Mouse (Mus musculus): ENCODE results near the gene Apoc4.

Apoc4 gene

DNA sequence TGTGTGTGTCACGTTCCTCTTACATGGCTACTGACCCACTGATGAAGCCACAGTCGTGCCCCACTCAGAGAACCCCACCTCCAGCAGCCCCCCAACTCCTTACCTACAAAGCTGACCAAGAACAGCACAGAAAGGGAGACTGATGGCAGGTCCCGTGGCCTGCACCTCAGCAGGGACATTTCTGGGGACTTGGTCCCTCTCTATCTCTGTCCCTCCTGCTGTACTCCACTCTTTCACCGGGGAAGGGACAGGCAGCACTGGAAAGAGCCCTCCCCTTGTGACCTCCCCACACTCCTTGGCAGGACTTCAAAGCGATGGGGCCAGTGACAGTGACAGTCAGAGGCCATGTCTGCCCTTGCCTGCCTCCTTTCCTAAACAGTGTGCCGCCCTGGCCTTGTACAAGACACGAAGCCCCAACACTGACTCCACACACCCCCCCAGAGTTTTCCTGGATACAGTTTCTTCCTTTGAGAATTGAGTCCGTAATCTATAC is at the start of gene Apoc4, which contains the start of gene Gm44805:
TSS of gene Apoc4 (minus strand) at position 278 of the 493 bp plus-strand sequence.
TSS of gene Gm44805 (minus strand) at position 222 of the 493 bp plus-strand sequence.
- in situ Hi-C loops (cut with MboI, MseI) = no loop called here

- in situ Hi-C loops (cut with MboI, MseI) = no loop called here
Measured at GRCm38 (mm10) chr7:19726541-19726940, 45.3 kb upstream of the Apoc4 start.

- in situ Hi-C loops (cut with MboI, MseI) = no loop called here
Measured at GRCm38 (mm10) chr7:19724167-19724566, 42.9 kb upstream of the Apoc4 start.

DNA sequence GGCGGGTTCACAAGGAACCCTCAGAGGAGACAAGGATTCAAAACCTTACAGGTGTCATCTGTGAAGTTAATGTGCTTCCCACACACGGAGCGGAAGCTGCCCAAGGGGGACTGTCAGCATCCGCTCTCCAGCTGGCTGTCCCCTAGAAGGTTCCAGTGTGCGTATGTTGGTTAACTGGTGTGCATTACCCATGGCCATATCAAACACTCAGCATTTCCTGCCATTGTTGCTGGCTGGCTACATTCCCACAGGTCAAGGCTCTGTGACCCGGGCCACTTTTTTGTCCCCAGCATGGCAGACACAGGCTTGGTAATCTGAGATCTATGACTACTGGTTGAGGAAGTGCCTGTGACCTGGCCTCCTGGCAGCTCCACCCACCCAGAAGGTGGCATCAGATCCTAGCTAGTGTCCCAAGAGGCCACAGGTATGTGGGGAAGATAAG is 41.5 kb upstream of the Apoc4 start:
- in situ Hi-C loops (cut with MboI, MseI) = no loop called here

DNA sequence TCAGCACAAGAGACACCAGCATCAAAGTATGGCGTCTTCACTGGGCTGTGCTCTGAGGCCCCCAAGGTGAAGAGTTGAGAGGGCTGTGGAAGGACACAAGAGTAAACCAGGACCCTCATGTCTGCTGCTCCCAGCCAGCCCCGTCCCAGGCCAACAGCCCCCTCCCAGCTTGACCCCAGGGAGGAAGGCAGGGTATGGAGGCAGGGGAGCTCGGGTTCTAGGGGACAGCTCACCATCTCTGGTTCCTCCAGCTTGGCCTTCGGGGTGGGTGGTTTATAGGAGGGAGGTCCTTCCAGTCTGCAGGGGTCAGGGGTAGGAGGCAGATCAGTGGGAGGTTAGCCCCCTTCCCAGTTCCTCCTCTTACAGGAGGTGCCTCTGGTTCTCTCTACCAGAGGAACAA is 37.9 kb upstream of the Apoc4 start:
- in situ Hi-C loops (cut with MboI, MseI) = no loop called here

DNA sequence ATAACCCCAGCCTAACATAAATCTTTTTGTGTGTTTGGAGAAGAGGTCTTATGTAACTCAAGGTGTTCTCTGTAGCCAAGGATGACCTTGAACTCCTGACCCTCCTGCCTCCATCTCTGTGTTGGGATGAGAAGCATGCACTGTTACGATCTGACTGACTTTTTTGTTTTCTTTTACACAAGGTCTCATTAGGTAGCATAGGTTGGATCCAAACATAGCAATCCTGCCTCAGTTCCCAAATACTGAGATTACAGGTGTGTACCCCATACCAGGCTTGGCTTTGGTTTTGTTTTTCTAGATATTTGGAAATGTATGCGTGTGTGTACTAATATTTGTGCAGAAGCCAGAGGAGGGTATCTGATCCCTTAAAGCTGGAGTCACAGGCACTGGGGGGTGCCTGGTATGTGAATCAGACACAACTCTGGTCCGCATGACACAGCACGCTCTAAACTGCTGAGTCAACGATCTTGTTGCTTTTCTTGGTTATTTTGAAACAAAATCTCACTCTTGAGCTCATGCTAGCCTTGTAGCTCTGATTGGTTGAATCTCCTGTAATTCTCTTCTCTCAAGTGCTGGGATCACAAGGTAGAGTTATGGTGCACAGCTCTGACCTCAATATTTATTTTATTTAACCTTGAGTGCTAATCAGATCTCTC is 37.1 kb upstream of the Apoc4 start:
- in situ Hi-C loops (cut with MboI, MseI) = no loop called here

- in situ Hi-C loops (cut with MboI, MseI) = no loop called here
Measured at GRCm38 (mm10) chr7:19717346-19717745, 36.1 kb upstream of the Apoc4 start.

GRCm38 (mm10) chr7:19716822-19717221 is 35.5 kb upstream of the Apoc4 start:
- in situ Hi-C loops (cut with MboI, MseI) = no loop called here

DNA sequence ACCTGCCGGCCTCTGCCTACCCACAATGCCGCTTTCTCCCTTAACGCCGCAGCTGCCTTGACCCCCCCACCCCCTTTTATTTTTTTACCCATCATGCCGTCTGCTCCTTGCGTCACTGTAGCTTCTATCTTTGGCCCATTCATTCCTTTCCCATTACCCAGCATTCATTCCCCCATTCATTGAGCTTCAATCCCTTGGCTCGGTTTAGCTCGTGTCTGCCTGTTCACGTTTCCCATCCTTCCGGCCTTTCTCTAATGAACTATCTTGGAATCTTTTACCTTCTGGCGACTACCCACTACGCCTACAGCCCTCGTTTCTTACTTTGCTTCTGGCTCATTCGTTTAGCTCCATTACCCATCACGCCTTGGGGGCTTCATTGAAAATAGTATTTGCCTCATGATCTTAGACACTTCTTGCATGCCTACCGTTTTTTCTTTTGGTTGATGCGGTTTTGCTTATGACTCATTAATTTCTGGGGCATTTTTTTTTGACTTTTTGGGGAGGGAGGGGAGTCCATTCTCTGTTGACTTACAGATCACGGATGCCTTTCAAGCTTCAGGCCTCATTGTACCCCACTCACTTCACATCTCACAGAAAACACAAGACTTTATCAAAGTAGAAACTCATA is 34.9 kb upstream of the Apoc4 start:
- in situ Hi-C loops (cut with MboI, MseI) = no loop called here

- in situ Hi-C loops (cut with MboI, MseI) = no loop called here
Measured at GRCm38 (mm10) chr7:19715239-19716054, 34.2 kb upstream of the Apoc4 start, which contains the start of gene Tomm40. TSS of gene Tomm40 (minus strand) at chr7:19715438.

DNA sequence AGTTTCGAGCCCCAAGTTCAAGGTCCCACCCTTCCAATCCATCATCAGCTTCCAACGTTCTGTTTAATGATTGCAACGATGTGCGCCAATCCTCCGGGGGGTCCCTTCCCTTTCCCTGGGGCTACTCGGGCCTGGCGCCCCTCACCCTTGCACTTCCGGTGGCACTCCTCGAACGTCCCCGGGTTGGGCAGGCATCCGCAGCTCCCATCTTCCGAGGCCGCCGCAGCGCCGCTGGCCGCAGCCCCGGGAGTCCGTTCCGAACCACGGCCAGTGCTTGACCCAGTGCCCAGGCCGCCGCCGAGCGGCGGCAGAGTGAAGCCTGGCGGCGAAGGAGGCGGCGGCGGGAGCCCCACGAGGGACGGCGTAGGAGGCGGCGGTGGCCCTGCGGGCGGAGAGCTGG is 33.6 kb upstream of the Apoc4 start:
- in situ Hi-C loops (cut with MboI, MseI) = loop anchor here (5.0 kb wide), 1 partner anchor 48 kb away; the partner anchor contains the start of gene Clptm1

DNA sequence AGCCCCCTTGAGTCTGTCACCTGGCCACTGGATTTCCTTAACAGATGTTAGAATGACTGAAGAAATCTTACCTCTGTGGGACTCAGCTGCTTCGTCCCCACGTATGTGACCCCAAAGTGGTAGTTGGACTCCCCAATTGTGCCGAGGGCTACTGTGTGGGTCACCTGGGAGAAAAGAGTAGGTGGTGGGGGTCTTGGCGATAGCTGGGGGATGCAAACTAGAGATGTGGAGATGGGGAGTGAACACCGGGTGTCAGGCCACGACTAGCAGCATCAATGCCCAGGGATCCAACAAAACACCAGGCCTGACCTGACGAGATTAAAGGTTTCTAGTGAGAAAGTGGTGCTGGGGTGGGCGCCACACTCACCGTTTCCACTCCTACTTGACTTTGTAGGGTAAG is 32.3 kb upstream of the Apoc4 start:
- in situ Hi-C loops (cut with MboI, MseI) = loop anchor here (5.0 kb wide), 1 partner anchor 46 kb away; the partner anchor contains the start of gene Clptm1

- in situ Hi-C loops (cut with MboI, MseI) = loop anchor here (5.0 kb wide), 1 partner anchor 46 kb away; the partner anchor contains the start of gene Clptm1
Measured at GRCm38 (mm10) chr7:19713196-19713595, 31.9 kb upstream of the Apoc4 start.

GRCm38 (mm10) chr7:19712414-19712813 is 31.1 kb upstream of the Apoc4 start:
- in situ Hi-C loops (cut with MboI, MseI) = loop anchor here (5.0 kb wide), 1 partner anchor 45 kb away; the partner anchor contains the start of gene Clptm1

- in situ Hi-C loops (cut with MboI, MseI) = loop anchor here (5.0 kb wide), 1 partner anchor 43 kb away; the partner anchor contains the start of gene Clptm1
Measured at GRCm38 (mm10) chr7:19710650-19711049, 29.4 kb upstream of the Apoc4 start.

- in situ Hi-C loops (cut with MboI, MseI) = no loop called here
Measured at GRCm38 (mm10) chr7:19705271-19705670, 24.0 kb upstream of the Apoc4 start.

GRCm38 (mm10) chr7:19704475-19704874 is 23.2 kb upstream of the Apoc4 start:
- in situ Hi-C loops (cut with MboI, MseI) = no loop called here

DNA sequence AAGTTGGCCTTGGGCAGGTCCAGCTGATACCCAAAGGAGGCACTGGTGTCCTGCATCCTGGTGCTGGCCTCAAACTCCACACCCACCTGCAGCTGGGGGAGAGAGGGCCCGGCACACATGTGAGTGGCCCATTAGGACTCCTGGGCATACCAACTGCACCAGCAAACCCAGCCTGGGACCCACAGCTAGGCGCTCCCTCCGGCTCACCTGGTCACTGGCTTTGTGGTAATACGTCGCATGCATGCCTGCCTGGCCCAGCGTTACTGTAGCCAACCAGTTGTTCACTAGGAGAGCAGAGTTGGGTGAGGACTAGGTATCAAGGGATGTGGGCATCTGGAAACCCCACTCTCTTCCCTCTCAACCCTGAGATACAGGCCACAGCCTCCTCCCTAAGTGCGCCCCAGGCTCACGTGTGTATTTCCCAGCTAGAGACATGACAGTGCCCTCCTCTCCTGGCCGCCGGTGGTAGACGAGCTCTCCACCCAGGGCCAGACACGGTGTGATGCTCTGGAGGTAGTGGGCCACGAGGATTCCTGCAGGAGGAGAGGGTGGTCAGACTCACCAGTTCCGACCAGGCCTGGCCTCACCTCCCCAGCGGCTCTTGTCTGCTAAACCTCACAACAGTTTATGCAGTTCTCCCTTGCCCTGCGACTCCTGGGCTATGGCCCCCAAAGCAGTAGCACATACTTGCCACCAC is 21.7 kb upstream of the Apoc4 start:
- in situ Hi-C loops (cut with MboI, MseI) = no loop called here

DNA sequence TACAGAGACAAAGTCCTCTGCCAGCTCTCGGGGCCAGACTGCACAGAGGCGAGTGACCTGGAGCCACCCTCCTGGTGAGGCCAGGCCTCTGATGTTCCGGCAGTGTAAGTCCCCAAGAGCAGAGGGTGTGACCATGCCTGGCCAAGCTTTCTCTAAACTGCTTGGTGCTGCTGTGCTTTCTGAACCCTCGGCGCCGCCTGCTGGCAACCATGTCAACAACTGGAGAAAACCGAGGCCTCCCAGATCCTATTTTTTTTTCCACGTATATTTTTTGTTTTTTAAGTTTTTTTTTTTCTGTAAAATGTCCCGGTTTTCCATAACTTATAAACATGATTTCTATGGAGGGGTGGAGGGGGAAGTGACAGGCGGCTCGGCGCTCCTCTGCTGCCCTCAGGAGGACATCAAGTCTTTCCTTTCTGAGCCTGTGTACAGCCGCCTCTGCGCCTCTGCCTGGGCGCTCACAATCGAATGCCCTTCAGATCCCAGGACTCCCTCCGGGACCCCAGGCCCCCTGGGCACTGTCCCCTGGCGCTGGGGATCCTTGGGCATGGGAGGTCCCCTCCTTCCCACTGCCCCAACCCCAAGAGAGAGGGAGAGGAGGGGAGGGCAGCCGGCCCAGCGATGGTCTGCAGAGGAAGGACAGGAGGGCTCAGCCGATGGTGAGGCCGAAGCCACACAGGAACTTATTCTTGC is 19.9 kb upstream of the Apoc4 start:
- in situ Hi-C loops (cut with MboI, MseI) = no loop called here

DNA sequence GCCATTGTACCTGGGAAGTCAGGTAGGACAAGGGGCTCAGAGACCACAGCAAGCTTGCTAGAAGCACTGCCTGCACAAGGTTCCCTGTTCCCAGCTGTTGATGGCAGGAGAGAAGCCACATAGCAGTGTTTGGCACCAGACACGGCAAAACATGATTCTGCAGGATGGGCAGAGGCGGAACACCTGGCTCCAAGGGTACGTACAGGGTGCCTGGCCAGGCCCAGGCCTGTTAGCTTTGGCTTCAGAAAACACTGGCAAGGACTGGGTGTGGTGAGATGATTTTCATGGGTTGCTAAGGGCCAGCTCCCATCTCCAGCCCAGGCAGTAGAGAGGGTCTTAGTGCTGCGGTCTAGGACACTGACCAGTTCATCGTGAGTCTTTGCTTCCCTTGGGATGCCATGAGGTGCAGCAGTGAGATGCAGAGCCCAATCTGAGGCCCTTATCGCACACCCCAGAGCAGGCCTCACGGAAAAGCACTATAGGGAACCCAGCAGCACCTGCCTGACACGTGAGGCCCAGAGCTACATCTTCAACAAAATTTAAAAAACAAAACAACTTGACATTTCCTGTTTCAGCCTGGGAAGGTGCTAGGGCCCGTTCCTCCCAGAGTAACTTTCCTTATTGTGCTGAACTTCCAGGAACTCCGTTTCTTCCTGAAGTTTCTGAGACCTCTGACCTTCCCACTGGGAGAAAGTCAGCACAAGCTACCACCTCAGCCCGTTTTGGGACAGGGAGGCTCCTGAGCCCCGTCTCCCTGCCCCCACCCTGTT is 19.2 kb upstream of the Apoc4 start:
- in situ Hi-C loops (cut with MboI, MseI) = no loop called here

Measured in regulatory T cell (primary cell).